Mouse (Mus musculus) heart, postnatal 4 days (tissue): ENCODE measurements around the gene Tap2. TPM values are rescaled to one million over a fixed set of nuclear protein-coding genes. Genes with fewer than 3 reads are reported as not detected.

Source experiments
- DNase-seq: peaks from one replicate; pipeline ENCODE4 v3.0.0; 2021
- total RNA-seq, 2 experiments: library from RNA; stranded (reverse); gene quantifications; 2 replicates each; pipeline ENCODE4 v1.2.3; 2021

The Tap2 gene
- total RNA-seq, 2 experiments from 2014 or later = 10.7 to 12.3 TPM

- DNase-seq = peak; percentile 92
These were observed 6.1 kb upstream of the Tap2 start, which contains the start of gene Psmb8 for GRCm38 (mm10) chr17:34196941-34197894. TSS of gene Psmb8 (plus strand) at chr17:34197721.

GRCm38 (mm10) chr17:34197904-34198520, 5.3 kb upstream of the Tap2 start:
- peak; percentile 50 for DNase-seq

GRCm38 (mm10) chr17:34198521-34198912, 4.8 kb upstream of the Tap2 start:
- DNase-seq = no peak

GRCm38 (mm10) chr17:34199050-34199619, 4.2 kb upstream of the Tap2 start:
- no peak for DNase-seq

- no peak for DNase-seq
These were observed 3.3 kb upstream of the Tap2 start for GRCm38 (mm10) chr17:34200047-34200446.

- no peak for DNase-seq
These were observed 2.4 kb upstream of the Tap2 start for GRCm38 (mm10) chr17:34200772-34201505.

- DNase-seq = no peak
These were observed 1.7 kb upstream of the Tap2 start for GRCm38 (mm10) chr17:34201506-34202055.

GRCm38 (mm10) chr17:34202760-34203442, 426 bp upstream of the Tap2 start:
- no peak for DNase-seq

- DNase-seq = peak; percentile 94
These were observed 1.1 kb downstream of the Tap2 start for GRCm38 (mm10) chr17:34204303-34205010.

- DNase-seq = peak; percentile 45
These were observed 1.9 kb downstream of the Tap2 start for GRCm38 (mm10) chr17:34205021-34205745.

- DNase-seq = no peak
These were observed 2.4 kb downstream of the Tap2 start for GRCm38 (mm10) chr17:34205746-34206176.

GRCm38 (mm10) chr17:34206731-34207130, 3.4 kb downstream of the Tap2 start:
- no peak for DNase-seq

- DNase-seq = no peak
These were observed 4.1 kb downstream of the Tap2 start for GRCm38 (mm10) chr17:34207456-34207855.

- DNase-seq = peak; percentile 2
These were observed 4.5 kb downstream of the Tap2 start for GRCm38 (mm10) chr17:34207866-34208265.

GRCm38 (mm10) chr17:34208421-34208820, 5.1 kb downstream of the Tap2 start:
- DNase-seq = peak; percentile 2

- DNase-seq = peak; percentile 2
These were observed 6.4 kb downstream of the Tap2 start for GRCm38 (mm10) chr17:34209680-34210079.

- DNase-seq = peak; percentile 2
These were observed 7.3 kb downstream of the Tap2 start for GRCm38 (mm10) chr17:34210599-34210998.

GRCm38 (mm10) chr17:34211746-34212365, 8.5 kb downstream of the Tap2 start:
- DNase-seq = no peak

GRCm38 (mm10) chr17:34213936-34214335, 10.6 kb downstream of the Tap2 start:
- no peak for DNase-seq

- no peak for DNase-seq
These were observed 11.8 kb downstream of the Tap2 start for GRCm38 (mm10) chr17:34215176-34215575.
